Mouse (Mus musculus): ENCODE results near the gene Bgn. TPM values are rescaled to one million over a fixed set of nuclear protein-coding genes. Genes with fewer than 3 reads are reported as not detected.

The Bgn gene
- 67.7 and 68.8 TPM in 2 replicates for polyA plus RNA-seq (2015; fragmentation: Nextera tagmentation; extraction: Ambion mirVana)

- peak within 1 kb of the TSS; percentile 66 for H3K4me2 ChIP-seq (replicated peaks)
- peak within 1 kb of the TSS; percentile 67; the same call in 1 of the 2 replicates for H3K27ac ChIP-seq
- ATAC-seq (ENCODE audit: low FRiP score, low read depth): peak; percentile 72; the same call in 1 of the 2 replicates
- H3K9ac ChIP-seq: peak within 1 kb of the TSS; percentile 68
- H3K27me3 ChIP-seq: peaks cover 11% of the 10 kb centered on the region; the same call in 1 of the 2 replicates
- H3K9me3 ChIP-seq: no peaks in the 10 kb centered on the region
- peaks cover 31% of the 10 kb centered on the region for H3K4me1 ChIP-seq
- 26% methylated on average over 7 of the region's 14 CpGs for WGBS
- no peaks in the 10 kb centered on the region for H3K36me3 ChIP-seq
- peak within 1 kb of the TSS; percentile 45 for H3K4me3 ChIP-seq
These were observed at the start of gene Bgn for GRCm38 (mm10) chrX:73483484-73483810. Bgn (plus strand) TSS chrX:73483602.

GRCm38 (mm10) chrX:73435252-73435651 is 48.1 kb upstream of the Bgn start, which contains the start of gene Trex2:
Trex2 (minus strand) TSS chrX:73435344.
- no peak for ATAC-seq (ENCODE audit: low FRiP score, low read depth)
- Histone ChIP-seq H3K27me3 (peaks cover 6% of the 10 kb centered on the region; the same call in 1 of the 2 replicates), H3K4me3 (no peak within 1 kb of the TSS), H3K9ac (no peak within 1 kb of the TSS), H3K27ac (no peak within 1 kb of the TSS), H3K9me3 (no peaks in the 10 kb centered on the region), H3K36me3 (0 out of 2 replicates have a peak, but pooled peaks cover 6% of the 10 kb centered on the region), H3K4me1 (no peaks in the 10 kb centered on the region), H3K4me2 (replicated peaks) (no peak within 1 kb of the TSS)
- WGBS: 74% methylated on average over 11 of the region's 11 CpGs

- no peaks in the 10 kb centered on the region for H3K4me1 ChIP-seq
- H3K27ac ChIP-seq: no peak overlapping the region
- no peak overlapping the region for H3K4me3 ChIP-seq
- WGBS: 67% methylated on average over 2 of the region's 2 CpGs
- H3K9me3 ChIP-seq: no peaks in the 10 kb centered on the region
- H3K36me3 ChIP-seq: peaks cover 12% of the 10 kb centered on the region; the same call in 1 of the 2 replicates
- ATAC-seq (ENCODE audit: low FRiP score, low read depth): no peak
- no peak overlapping the region for H3K9ac ChIP-seq
- H3K4me2 ChIP-seq (replicated peaks): no peak overlapping the region
- 0 out of 2 replicates have a peak, but pooled peaks cover 4% of the 10 kb centered on the region for H3K27me3 ChIP-seq
These were observed 42.0 kb upstream of the Bgn start for GRCm38 (mm10) chrX:73441428-73441827.

GRCm38 (mm10) chrX:73451949-73452348 is 31.5 kb upstream of the Bgn start:
- H3K27me3 ChIP-seq: 0 out of 2 replicates have a peak, but pooled peaks cover 3% of the 10 kb centered on the region
- no peak overlapping the region for H3K9ac ChIP-seq
- H3K27ac ChIP-seq: no peak overlapping the region
- peaks cover 13% of the 10 kb centered on the region for H3K36me3 ChIP-seq
- H3K4me3 ChIP-seq: no peak overlapping the region
- ATAC-seq (ENCODE audit: low FRiP score, low read depth): no peak
- no peaks in the 10 kb centered on the region for H3K4me1 ChIP-seq
- 18% methylated on average over 2 of the region's 2 CpGs for WGBS
- H3K4me2 ChIP-seq (replicated peaks): no peak overlapping the region
- no peaks in the 10 kb centered on the region for H3K9me3 ChIP-seq

- H3K27ac ChIP-seq: no peak within 1 kb of the TSS
- 13% methylated on average over 26 of the region's 26 CpGs for WGBS
- H3K4me3 ChIP-seq: peak within 1 kb of the TSS; percentile 58
- no peaks in the 10 kb centered on the region for H3K27me3 ChIP-seq
- peak within 1 kb of the TSS; percentile 65 for H3K9ac ChIP-seq
- ATAC-seq (ENCODE audit: low FRiP score, low read depth): peak; percentile 100
- H3K4me1 ChIP-seq: peaks cover 11% of the 10 kb centered on the region; the same call in 1 of the 2 replicates
- H3K9me3 ChIP-seq: no peaks in the 10 kb centered on the region
- no peaks in the 10 kb centered on the region for H3K36me3 ChIP-seq
- H3K4me2 ChIP-seq (replicated peaks): peak within 1 kb of the TSS; percentile 66
These were observed 24.5 kb upstream of the Bgn start, which contains the start of gene Haus7 for GRCm38 (mm10) chrX:73458877-73459392. Haus7 (minus strand) TSS chrX:73459044.

GRCm38 (mm10) chrX:73460792-73461191 is 22.6 kb upstream of the Bgn start:
- H3K27me3 ChIP-seq: peaks cover 5% of the 10 kb centered on the region; the same call in 1 of the 2 replicates
- H3K4me1 ChIP-seq: peaks cover 15% of the 10 kb centered on the region
- H3K4me2 ChIP-seq (replicated peaks): no peak overlapping the region
- 72% methylated on average over 4 of the region's 4 CpGs for WGBS
- H3K9me3 ChIP-seq: no peaks in the 10 kb centered on the region
- no peak overlapping the region for H3K9ac ChIP-seq
- no peaks in the 10 kb centered on the region for H3K36me3 ChIP-seq
- no peak overlapping the region for H3K4me3 ChIP-seq
- no peak overlapping the region; the same call in 1 of the 2 replicates for H3K27ac ChIP-seq
- ATAC-seq (ENCODE audit: low FRiP score, low read depth): no peak

GRCm38 (mm10) chrX:73465483-73466186 is 17.8 kb upstream of the Bgn start:
- Histone ChIP-seq H3K27ac (peak overlapping the region; percentile 93), H3K4me2 (replicated peaks) (no peak overlapping the region), H3K4me1 (peaks cover 35% of the 10 kb centered on the region), H3K27me3 (peaks cover 8% of the 10 kb centered on the region; the same call in 1 of the 2 replicates), H3K4me3 (no peak overlapping the region), H3K9ac (no peak overlapping the region), H3K36me3 (no peaks in the 10 kb centered on the region), H3K9me3 (no peaks in the 10 kb centered on the region)
- ATAC-seq (ENCODE audit: low FRiP score, low read depth): peak; percentile 81
- 45% methylated on average over 9 of the region's 9 CpGs for WGBS

GRCm38 (mm10) chrX:73467446-73468241 is 15.8 kb upstream of the Bgn start:
- Histone ChIP-seq H3K9ac (no peak overlapping the region), H3K4me1 (peaks cover 35% of the 10 kb centered on the region), H3K36me3 (no peaks in the 10 kb centered on the region), H3K27me3 (peaks cover 8% of the 10 kb centered on the region; the same call in 1 of the 2 replicates), H3K4me3 (no peak overlapping the region), H3K27ac (peak overlapping the region; percentile 93), H3K4me2 (replicated peaks) (peak overlapping the region; percentile 25; the same call in 1 of the 2 replicates), H3K9me3 (no peaks in the 10 kb centered on the region)
- peak; percentile 89 for ATAC-seq (ENCODE audit: low FRiP score, low read depth)
- 45% methylated on average over 5 of the region's 5 CpGs for WGBS

- Histone ChIP-seq H3K36me3 (no peaks in the 10 kb centered on the region), H3K4me2 (replicated peaks) (no peak overlapping the region), H3K9me3 (no peaks in the 10 kb centered on the region), H3K4me3 (no peak overlapping the region), H3K9ac (no peak overlapping the region), H3K27me3 (peaks cover 8% of the 10 kb centered on the region; the same call in 1 of the 2 replicates), H3K27ac (peak overlapping the region; percentile 93), H3K4me1 (peaks cover 35% of the 10 kb centered on the region)
- WGBS: 43% methylated on average over 3 of the region's 3 CpGs
- ATAC-seq (ENCODE audit: low FRiP score, low read depth): 0 out of 2 replicates have a peak, but pooled peaks have one; percentile 7
These were observed 15.1 kb upstream of the Bgn start for GRCm38 (mm10) chrX:73468330-73468729.

GRCm38 (mm10) chrX:73468752-73469151 is 14.7 kb upstream of the Bgn start:
- WGBS: 50% methylated on average over 1 of the region's 1 CpGs
- H3K4me2 ChIP-seq (replicated peaks): no peak overlapping the region
- no peaks in the 10 kb centered on the region for H3K36me3 ChIP-seq
- no peak for ATAC-seq (ENCODE audit: low FRiP score, low read depth)
- no peak overlapping the region for H3K4me3 ChIP-seq
- no peaks in the 10 kb centered on the region for H3K9me3 ChIP-seq
- peaks cover 8% of the 10 kb centered on the region; the same call in 1 of the 2 replicates for H3K27me3 ChIP-seq
- H3K27ac ChIP-seq: peak overlapping the region; percentile 93
- no peak overlapping the region for H3K9ac ChIP-seq
- H3K4me1 ChIP-seq: peaks cover 35% of the 10 kb centered on the region

GRCm38 (mm10) chrX:73471764-73472163 is 11.6 kb upstream of the Bgn start:
- H3K9ac ChIP-seq: no peak overlapping the region
- no peak overlapping the region for H3K27ac ChIP-seq
- H3K4me1 ChIP-seq: peaks cover 45% of the 10 kb centered on the region
- no peak overlapping the region for H3K4me2 ChIP-seq (replicated peaks)
- H3K9me3 ChIP-seq: no peaks in the 10 kb centered on the region
- no peaks in the 10 kb centered on the region for H3K36me3 ChIP-seq
- ATAC-seq (ENCODE audit: low FRiP score, low read depth): no peak
- 0 out of 2 replicates have a peak, but pooled peaks cover 5% of the 10 kb centered on the region for H3K27me3 ChIP-seq
- WGBS: 91% methylated on average over 3 of the region's 3 CpGs
- H3K4me3 ChIP-seq: no peak overlapping the region

All from limb, embryonic 13.5 days (tissue).